Mouse (Mus musculus) erythroblast, embryonic 14.5 days (primary cell): ENCODE data around the gene A430005L14Rik.

ENCODE experiments used
- GATA1 ChIP-seq: IDR thresholded peaks from 2 replicates; pipeline ENCODE4 v1.6.1; 2012; ENCODE audit warnings: low read length, inconsistent platforms, mixed read lengths
- TAL1 ChIP-seq: IDR thresholded peaks from 3 replicates; pipeline ENCODE4 v1.6.1; 2012; ENCODE audit warnings: low read length, inconsistent platforms, mixed read lengths

DNA sequence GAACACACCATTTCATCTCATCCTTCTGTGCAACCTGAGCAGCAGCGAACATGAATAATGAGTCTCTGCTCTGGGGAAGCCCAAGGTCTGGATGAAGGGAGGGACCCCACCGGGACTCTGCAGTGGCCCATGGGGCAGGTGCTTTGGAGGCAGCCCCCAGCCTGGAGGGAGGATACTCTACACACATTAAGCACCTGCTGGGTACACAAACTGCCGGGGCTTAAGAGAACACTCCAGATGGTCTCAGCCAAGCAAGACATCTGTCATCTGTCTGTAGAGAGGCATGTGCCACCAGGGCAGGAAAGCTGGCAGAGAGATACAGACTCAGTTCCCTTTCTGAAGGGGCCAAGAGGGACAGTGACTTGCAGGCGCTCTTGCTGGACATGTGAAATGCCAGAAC is 27.1 kb upstream of the A430005L14Rik start:
- no peak for TF ChIP-seq GATA1
- TF ChIP-seq TAL1, result no peak
